Mouse (Mus musculus) skeletal muscle tissue, adult 2 months (tissue): ENCODE measurements around the gene Gm12184.
"Not testable (repeated sequence)": the region's sequence is repeated elsewhere in the genome, so short reads cannot be mapped to it uniquely, and the experiment has no call there.

Experiments
- DNase-seq: peaks from one replicate; pipeline ENCODE4 v3.0.0-alpha.2; 2012; ENCODE audit warnings: low read depth, low spot score

Gene Gm12184

GRCm38 (mm10) chr11:48799921-48800701 lies 26.3 kb downstream of the Gm12184 start, which contains the start of gene Rack1:
TSS of gene Rack1 (plus strand) at chr11:48800332.
- peak; percentile 88 for DNase-seq

GRCm38 (mm10) chr11:48798984-48799920 lies 27.2 kb downstream of the Gm12184 start:
- no peak for DNase-seq

GRCm38 (mm10) chr11:48798308-48798707 lies 28.1 kb downstream of the Gm12184 start:
- no peak for DNase-seq

GRCm38 (mm10) chr11:48797287-48797686 lies 29.2 kb downstream of the Gm12184 start:
- DNase-seq = no peak

- DNase-seq = no peak
Observed at GRCm38 (mm10) chr11:48796290-48796689, 30.2 kb downstream of the Gm12184 start.

- DNase-seq = no peak
Observed at GRCm38 (mm10) chr11:48795221-48795620, 31.2 kb downstream of the Gm12184 start.

- DNase-seq = no peak
Observed at GRCm38 (mm10) chr11:48793184-48793583, 33.3 kb downstream of the Gm12184 start.

- not testable (repeated sequence) for DNase-seq
Observed at GRCm38 (mm10) chr11:48791894-48792293, 34.6 kb downstream of the Gm12184 start.

GRCm38 (mm10) chr11:48790946-48791345 lies 35.5 kb downstream of the Gm12184 start:
- DNase-seq = no peak

GRCm38 (mm10) chr11:48789973-48790823 lies 36.3 kb downstream of the Gm12184 start:
- DNase-seq = peak; percentile 57

- DNase-seq = no peak
Observed at GRCm38 (mm10) chr11:48789215-48789614, 37.2 kb downstream of the Gm12184 start.

- DNase-seq = peak; percentile 50
Observed at GRCm38 (mm10) chr11:48788311-48789089, 38.0 kb downstream of the Gm12184 start.

GRCm38 (mm10) chr11:48787455-48788211 lies 38.8 kb downstream of the Gm12184 start:
- DNase-seq = peak; percentile 68

GRCm38 (mm10) chr11:48782243-48782642 lies 44.2 kb downstream of the Gm12184 start:
- DNase-seq = no peak

GRCm38 (mm10) chr11:48779450-48779849 lies 47.0 kb downstream of the Gm12184 start:
- no peak for DNase-seq

GRCm38 (mm10) chr11:48777303-48777702 lies 49.2 kb downstream of the Gm12184 start:
- no peak for DNase-seq

GRCm38 (mm10) chr11:48776664-48777063 lies 49.8 kb downstream of the Gm12184 start:
- DNase-seq = no peak

GRCm38 (mm10) chr11:48775483-48775882 lies 51.0 kb downstream of the Gm12184 start:
- DNase-seq = no peak
